Mouse (Mus musculus): Measurements from ENCODE around the gene Mmp14. TPM values are rescaled to one million over a fixed set of nuclear protein-coding genes. Genes with fewer than 3 reads are reported as not detected.

Mmp14 gene
- polyA plus RNA-seq, 1 experiment from 2014 or later, result 56.0 TPM

DNA sequence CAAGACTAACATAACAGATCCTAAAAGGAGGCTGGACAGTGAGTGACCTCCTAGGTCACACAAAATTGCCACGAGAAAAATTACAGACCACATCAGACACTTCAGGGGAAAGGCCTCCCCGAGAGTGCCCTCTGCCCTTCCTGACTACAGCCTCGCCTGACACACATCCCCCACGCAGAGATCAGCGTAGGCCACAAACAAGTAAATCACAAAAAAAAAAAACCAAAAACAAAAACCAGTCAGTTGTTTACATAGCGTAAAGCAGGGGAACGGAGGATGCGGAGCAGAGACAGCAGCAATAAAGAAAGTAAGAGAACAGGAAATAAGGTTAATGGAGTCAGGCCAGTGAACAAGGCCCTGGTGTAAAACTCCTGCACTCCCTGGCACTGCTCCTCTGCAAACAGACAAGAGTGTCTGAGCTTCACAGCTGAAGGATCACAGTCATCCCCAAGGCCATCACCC is 32.5 kb upstream of the Mmp14 start:
- DNase-seq (ENCODE audit: low spot score), result no peak
- no peaks in the 10 kb centered on the region for H3K36me3 ChIP-seq
- no peaks in the 10 kb centered on the region for H3K9me3 ChIP-seq (replicated peaks)
- 58% methylated on average over 8 of the region's 8 CpGs for WGBS
- H3K27ac ChIP-seq (replicated peaks), result no peak overlapping the region
- H3K4me1 ChIP-seq, result no peaks in the 10 kb centered on the region
- H3K4me3 ChIP-seq, result no peak overlapping the region
- no peaks in the 10 kb centered on the region for H3K27me3 ChIP-seq (ENCODE audit: low read depth, poor library complexity, severe bottlenecking)

DNA sequence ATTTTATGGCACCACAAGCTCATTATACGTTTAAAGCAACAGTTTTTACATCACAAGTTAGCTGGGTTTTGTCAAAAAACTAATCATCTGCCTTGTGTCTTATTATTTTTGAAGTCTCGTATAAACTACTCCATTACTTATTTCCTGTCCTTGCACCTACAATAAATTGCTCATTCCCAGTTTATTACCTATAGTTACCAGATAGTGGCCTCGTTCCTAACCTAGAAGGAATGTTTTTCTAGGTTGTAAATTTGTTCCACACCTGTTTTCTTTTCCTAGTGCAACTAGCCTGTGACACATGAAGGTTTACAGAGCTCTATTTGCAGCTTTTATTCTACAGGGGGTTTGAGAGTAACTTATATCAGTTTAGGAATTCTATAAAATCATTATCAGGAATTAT is 29.7 kb upstream of the Mmp14 start:
- no peaks in the 10 kb centered on the region for H3K27me3 ChIP-seq (ENCODE audit: low read depth, poor library complexity, severe bottlenecking)
- no peaks in the 10 kb centered on the region for H3K9me3 ChIP-seq (replicated peaks)
- WGBS, result 86% methylated on average over 3 of the region's 3 CpGs
- H3K36me3 ChIP-seq, result no peaks in the 10 kb centered on the region
- no peak for DNase-seq (ENCODE audit: low spot score)
- H3K27ac ChIP-seq (replicated peaks), result no peak overlapping the region
- H3K4me1 ChIP-seq, result no peaks in the 10 kb centered on the region
- H3K4me3 ChIP-seq, result no peak overlapping the region

DNA sequence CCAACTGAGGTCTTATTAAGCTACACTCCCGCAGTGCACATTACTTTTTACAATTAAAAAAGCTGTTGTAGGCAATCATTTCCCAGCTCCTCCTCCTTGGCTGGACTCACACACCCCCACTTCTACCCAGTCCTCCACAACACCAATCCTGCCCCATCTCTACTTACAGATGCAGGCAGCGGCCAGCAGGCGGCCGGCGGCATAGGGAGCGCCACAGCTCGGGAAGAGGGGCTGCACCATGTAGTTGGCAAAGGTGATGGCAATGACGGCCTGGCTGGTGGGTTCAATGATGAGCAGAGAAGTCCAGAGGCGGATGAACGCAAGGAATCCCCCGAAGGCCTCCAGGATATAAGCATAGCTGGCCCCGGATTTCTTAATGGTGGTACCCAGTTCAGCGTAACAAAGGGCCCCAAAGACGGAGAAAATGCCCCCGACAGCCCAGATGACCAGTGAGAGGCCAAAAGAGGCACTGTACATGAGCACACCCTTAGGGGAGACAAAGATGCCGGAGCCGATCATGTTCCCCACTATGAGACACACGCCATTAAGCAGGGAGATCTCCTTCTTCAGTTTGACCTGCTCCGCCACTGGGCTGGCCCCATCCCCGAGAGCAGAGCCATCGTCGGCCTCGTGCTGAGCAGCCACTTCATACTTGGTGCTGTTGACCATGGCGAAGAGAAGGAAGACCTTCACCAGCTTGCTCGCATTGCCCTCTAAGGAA is 22.9 kb upstream of the Mmp14 start:
- DNase-seq (ENCODE audit: low spot score), result no peak
- 83% methylated on average over 25 of the region's 25 CpGs for WGBS
- Histone ChIP-seq H3K36me3 (no peaks in the 10 kb centered on the region), H3K4me3 (no peak overlapping the region), H3K27ac (replicated peaks) (no peak overlapping the region), H3K27me3 (ENCODE audit: low read depth, poor library complexity, severe bottlenecking) (peaks cover 17% of the 10 kb centered on the region), H3K9me3 (replicated peaks) (no peaks in the 10 kb centered on the region), H3K4me1 (peaks cover 16% of the 10 kb centered on the region)

DNA sequence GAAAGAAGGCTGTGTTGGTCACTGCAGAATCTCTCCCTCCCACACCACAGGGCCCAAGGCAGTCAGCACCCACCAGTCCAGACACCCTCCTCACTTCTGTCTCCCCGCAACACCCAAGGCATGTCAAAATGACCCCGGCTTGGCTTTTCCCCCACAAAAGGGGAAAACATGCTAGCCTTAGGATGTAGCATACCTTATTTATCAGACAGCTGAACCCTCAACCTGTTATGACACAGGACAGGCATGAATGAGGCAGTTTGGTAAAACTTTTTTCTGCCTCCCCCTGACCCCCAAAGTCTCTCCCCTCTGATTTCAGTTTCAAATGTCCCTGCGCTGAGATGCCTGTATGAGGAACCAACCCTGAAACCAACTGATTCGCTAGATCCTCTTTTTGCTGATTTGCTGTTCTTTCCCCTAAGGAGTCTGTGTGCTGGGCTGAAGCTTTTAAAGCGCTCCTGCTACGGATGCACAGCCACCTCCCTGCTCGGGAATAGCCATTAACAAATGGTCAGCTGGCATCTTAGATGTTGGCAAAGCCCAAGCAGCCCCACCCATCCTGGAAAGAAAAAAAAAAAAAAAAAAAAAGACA is 22.3 kb upstream of the Mmp14 start:
- H3K36me3 ChIP-seq, result no peaks in the 10 kb centered on the region
- peaks cover 23% of the 10 kb centered on the region for H3K27me3 ChIP-seq (ENCODE audit: low read depth, poor library complexity, severe bottlenecking)
- DNase-seq (ENCODE audit: low spot score), result no peak
- WGBS, result 84% methylated on average over 7 of the region's 7 CpGs
- H3K27ac ChIP-seq (replicated peaks), result no peak overlapping the region
- no peaks in the 10 kb centered on the region for H3K9me3 ChIP-seq (replicated peaks)
- H3K4me3 ChIP-seq, result no peak overlapping the region
- H3K4me1 ChIP-seq, result peaks cover 22% of the 10 kb centered on the region

DNA sequence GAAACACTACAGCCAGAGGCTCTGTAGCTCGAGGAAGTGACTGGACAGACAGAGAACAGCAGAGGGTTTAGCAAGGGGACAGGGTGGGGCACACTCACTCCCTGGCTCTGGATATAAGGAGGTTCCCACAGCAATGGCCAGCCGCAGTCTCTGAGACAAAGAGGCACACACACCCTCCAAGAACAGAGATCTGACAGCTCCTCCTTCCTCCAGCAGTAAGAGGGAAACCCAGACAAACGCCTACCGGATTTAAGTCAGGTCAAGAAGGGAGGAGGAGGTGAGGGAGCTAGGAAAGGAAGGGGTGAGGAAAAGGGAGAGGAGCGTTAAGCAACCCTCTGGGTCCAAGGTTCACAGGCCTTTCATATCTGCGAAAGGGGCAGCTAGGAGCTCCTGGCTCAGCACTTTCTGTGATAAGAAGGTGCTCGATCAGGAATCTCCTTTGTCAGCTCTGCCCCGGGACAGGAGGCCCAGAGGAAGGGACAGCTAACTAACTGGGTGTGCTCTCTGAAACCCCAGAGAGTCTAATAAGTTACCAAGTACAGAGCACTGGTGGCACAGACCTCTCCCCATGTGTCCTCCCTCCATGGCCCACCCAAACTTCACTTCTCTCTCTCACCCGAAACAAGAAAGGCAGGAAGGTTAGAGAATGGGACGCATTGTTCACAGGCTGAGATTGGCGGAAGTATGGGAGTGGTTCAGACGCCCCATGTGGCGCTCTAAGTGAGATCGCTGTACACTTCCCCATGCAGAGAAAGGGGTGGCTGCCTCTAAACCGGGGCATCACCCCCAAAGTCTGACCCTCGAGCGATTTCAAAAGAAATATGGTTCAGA is 21.2 kb upstream of the Mmp14 start:
- Histone ChIP-seq H3K9me3 (replicated peaks) (no peaks in the 10 kb centered on the region), H3K36me3 (no peaks in the 10 kb centered on the region), H3K27me3 (ENCODE audit: low read depth, poor library complexity, severe bottlenecking) (peaks cover 34% of the 10 kb centered on the region), H3K27ac (replicated peaks) (peak overlapping the region; percentile 53), H3K4me1 (peaks cover 27% of the 10 kb centered on the region), H3K4me3 (no peak overlapping the region)
- no peak for DNase-seq (ENCODE audit: low spot score)
- WGBS, result 45% methylated on average over 17 of the region's 17 CpGs

DNA sequence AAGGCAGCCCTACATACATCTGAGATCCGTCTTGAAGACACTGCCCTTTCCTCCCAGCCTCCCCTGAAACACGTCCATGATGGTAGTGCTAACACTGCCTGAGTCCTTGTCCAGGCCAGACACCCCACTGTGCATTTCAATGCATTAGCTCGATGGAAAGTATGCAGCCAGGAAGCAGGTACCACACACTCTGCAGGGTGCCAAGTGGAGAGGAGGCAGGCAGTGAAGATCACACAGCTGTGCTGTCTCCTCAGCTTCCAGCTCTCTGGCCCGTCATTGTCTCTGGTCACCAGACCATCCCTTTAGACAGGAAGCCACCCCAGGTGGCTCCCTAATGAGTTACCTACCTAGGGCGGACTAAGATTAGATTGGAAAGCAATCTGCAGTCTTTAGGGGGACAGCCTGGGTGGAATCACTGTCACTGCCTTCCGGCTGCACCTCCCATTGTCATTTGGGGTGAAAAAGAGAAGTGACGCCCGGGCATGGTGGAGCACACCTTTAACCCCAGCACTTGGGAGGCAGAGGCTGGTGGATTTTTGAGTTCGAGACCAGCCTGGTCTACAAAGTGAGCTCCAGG is 19.3 kb upstream of the Mmp14 start:
- WGBS, result 31% methylated on average over 9 of the region's 9 CpGs

DNA sequence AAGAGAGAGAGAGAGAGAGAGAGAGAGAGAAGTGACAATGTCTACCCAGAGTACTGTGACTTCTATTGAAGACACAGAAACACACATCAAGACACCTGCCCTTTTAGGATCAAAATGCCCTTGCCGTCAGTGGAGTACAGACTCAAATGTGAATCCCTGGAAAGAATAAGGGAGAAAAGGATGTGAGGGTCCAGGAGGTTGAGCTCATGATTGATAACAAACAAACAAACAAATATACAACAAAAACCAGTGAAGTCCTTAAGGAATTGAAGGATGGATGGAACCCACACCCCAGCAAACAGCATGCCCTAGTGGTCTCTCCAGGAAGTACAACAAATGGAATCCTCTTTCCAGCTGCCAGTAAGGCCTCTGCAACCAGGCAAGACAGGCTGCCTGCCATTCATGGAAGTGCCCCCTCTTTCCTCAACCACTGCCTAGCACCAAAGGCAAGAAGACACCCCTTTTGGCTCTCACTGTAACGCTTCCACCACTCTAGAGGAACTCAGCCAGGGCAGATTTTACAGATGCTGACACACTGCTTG is 18.7 kb upstream of the Mmp14 start:
- H3K9me3 ChIP-seq (replicated peaks), result no peaks in the 10 kb centered on the region
- peaks cover 42% of the 10 kb centered on the region for H3K4me1 ChIP-seq
- 36% methylated on average over 2 of the region's 2 CpGs for WGBS
- no peak overlapping the region for H3K27ac ChIP-seq (replicated peaks)
- H3K4me3 ChIP-seq, result no peak overlapping the region
- H3K36me3 ChIP-seq, result no peaks in the 10 kb centered on the region
- peaks cover 57% of the 10 kb centered on the region for H3K27me3 ChIP-seq (ENCODE audit: low read depth, poor library complexity, severe bottlenecking)
- peak; percentile 53 for DNase-seq (ENCODE audit: low spot score)

More for the DNA sequence above, 19.3 kb upstream of the Mmp14 start:
- DNase-seq (ENCODE audit: low spot score), result no peak
- no peak overlapping the region for H3K27ac ChIP-seq (replicated peaks)
- H3K4me3 ChIP-seq, result no peak overlapping the region
- H3K36me3 ChIP-seq, result no peaks in the 10 kb centered on the region
- H3K9me3 ChIP-seq (replicated peaks), result no peaks in the 10 kb centered on the region
- peaks cover 36% of the 10 kb centered on the region for H3K4me1 ChIP-seq
- H3K27me3 ChIP-seq (ENCODE audit: low read depth, poor library complexity, severe bottlenecking), result peaks cover 51% of the 10 kb centered on the region

DNA sequence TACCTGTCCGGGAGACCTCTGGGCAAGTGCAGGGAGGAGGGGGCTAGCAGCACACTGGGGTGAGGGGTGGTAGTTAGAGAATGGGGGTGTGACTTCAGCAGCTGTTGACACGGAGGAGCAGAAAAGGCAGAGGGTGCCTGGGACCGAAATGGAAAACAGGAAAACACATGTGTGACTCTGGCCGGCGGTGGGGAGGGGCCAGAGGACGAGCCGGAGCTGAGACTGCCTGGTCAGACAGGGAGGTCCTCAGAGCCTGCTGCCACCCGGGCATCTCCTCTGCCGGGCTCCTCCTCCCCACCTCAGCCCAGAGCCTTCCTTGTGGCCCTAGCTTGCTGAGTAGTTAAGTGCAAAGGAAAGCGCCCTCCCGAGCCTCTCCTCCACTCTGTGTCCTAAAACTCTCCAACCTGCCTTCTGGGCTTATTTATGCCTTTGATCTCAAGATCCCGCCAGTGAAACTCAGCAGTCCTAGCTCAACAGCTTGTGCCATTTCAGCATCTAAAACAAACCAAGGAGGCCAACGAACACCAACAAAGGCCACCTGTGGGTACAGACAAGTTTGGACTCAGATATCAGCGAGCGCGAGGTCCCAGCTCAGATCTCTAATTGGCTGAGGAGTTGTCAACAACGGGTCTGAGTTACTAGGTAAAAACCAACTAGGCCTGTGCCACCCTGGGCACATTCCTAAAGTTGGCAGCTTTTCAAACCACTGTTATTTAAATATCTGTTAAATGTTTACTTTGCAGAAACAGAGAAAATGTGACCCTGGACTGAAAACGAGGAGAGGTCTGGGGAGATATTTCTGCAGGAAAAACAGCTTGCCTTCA is 17.3 kb upstream of the Mmp14 start:
- Histone ChIP-seq H3K4me1 (peaks cover 44% of the 10 kb centered on the region), H3K27me3 (ENCODE audit: low read depth, poor library complexity, severe bottlenecking) (peaks cover 61% of the 10 kb centered on the region), H3K4me3 (peak overlapping the region; percentile 7), H3K36me3 (no peaks in the 10 kb centered on the region), H3K9me3 (replicated peaks) (no peaks in the 10 kb centered on the region), H3K27ac (replicated peaks) (0 out of 2 replicates have a peak overlapping the region, but pooled peaks have one; percentile 14)
- WGBS, result 7% methylated on average over 18 of the region's 18 CpGs
- DNase-seq (ENCODE audit: low spot score), result peak; percentile 34

DNA sequence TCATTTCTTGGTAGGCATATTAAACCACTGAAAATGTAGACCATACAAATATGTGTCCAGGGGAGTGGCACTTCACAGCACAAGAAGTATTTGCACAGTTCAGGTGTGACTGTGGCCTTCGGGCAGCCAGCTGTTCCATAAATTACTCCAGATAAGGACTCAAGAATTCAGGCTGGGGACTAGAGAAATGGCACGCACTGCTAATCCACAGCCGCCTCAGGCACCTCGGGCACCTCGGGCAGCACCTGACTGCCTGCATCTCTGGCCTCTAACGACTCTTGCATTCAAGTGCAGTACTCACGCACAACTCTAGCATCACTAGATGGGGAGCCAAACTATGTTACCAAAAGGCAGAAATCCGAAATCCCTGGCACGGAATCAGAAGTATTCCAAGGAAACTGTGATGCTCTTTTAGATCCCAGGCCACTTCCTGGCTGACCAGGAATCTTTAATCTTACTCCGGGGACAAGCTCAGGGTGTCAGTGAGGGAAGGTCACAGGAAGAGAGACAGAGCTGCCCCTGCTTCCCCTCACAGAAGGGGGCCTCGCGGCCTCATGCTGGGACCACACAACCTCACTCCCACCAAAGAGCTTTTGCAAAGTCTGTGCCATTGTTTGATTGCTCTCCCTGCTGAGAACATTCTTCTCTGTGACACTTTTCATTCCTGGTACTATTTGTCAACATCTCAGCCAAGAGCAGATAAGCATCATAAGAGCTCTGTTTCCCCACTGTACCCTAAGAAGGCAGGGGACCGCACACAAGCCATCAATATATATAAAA is 16.0 kb upstream of the Mmp14 start:
- H3K4me3 ChIP-seq, result no peak overlapping the region
- no peak overlapping the region for H3K27ac ChIP-seq (replicated peaks)
- WGBS, result 7% methylated on average over 13 of the region's 13 CpGs
- peaks cover 35% of the 10 kb centered on the region for H3K4me1 ChIP-seq
- no peak for DNase-seq (ENCODE audit: low spot score)
- no peaks in the 10 kb centered on the region for H3K36me3 ChIP-seq
- peaks cover 59% of the 10 kb centered on the region for H3K27me3 ChIP-seq (ENCODE audit: low read depth, poor library complexity, severe bottlenecking)
- no peaks in the 10 kb centered on the region for H3K9me3 ChIP-seq (replicated peaks)

DNA sequence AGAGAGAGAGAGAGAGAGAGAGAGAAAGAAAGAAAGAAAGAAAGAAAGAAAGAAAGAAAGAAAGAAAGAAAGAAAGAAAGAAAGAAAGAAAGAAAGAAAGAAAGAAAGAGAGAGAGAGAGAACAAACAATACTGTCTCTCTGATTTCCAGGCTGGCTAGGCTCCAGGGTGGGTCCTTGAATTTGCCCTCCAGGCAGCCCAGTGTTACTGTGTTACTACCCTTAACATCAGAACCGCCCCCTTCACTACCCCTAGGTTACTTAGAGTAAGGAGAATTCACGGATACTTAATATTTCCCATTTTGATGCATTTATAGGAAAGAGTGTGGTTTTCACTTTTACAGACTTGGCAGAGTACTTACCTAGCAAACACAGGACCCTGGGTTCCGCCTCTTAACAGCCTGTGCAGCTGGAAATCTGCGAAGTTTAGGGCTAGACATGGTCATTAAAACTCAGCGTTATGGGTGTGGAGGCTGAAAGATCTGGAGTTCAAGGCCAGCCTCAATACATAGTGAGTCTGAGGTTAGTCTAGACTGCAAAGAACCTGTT is 15.1 kb upstream of the Mmp14 start:
- Histone ChIP-seq H3K27me3 (ENCODE audit: low read depth, poor library complexity, severe bottlenecking) (peaks cover 59% of the 10 kb centered on the region), H3K4me1 (peaks cover 32% of the 10 kb centered on the region), H3K4me3 (no peak overlapping the region), H3K27ac (replicated peaks) (no peak overlapping the region), H3K36me3 (no peaks in the 10 kb centered on the region), H3K9me3 (replicated peaks) (no peaks in the 10 kb centered on the region)
- WGBS, result 27% methylated on average over 5 of the region's 5 CpGs
- DNase-seq (ENCODE audit: low spot score), result no peak

DNA sequence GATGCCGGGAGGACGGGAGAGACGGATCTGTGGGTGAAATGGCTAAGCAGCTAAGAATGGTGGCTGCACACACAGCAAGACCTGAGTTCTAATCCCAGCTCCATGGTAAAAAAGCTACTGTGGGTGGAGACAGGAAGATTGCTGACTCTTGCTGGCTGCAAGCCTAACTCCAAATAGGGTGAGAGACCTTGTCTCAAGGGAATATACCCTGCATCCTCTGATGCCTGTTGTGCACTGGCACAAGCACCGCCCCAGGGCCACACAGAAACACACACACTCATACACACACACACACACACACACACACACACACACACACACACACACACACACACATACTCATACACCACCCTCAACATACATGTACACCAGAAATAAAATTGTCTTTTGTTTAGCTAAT is 14.6 kb upstream of the Mmp14 start:
- Histone ChIP-seq H3K27me3 (ENCODE audit: low read depth, poor library complexity, severe bottlenecking) (peaks cover 59% of the 10 kb centered on the region), H3K36me3 (no peaks in the 10 kb centered on the region), H3K27ac (replicated peaks) (no peak overlapping the region), H3K4me3 (0 out of 2 replicates have a peak overlapping the region, but pooled peaks have one; percentile 35), H3K9me3 (replicated peaks) (no peaks in the 10 kb centered on the region), H3K4me1 (peaks cover 32% of the 10 kb centered on the region)
- no peak for DNase-seq (ENCODE audit: low spot score)
- 52% methylated on average over 4 of the region's 4 CpGs for WGBS
